Mouse (Mus musculus) heart, adult 11 months (tissue): ENCODE data around the gene Sox1.

ENCODE experiments used
- DNase-seq: peaks from one replicate; pipeline ENCODE4 v3.0.0; 2022

The Sox1 gene

GRCm38 (mm10) chr8:12395071-12396031 lies at the start of gene Sox1:
Sox1 (plus strand) TSS chr8:12395295.
- DNase-seq: peak; percentile 83

GRCm38 (mm10) chr8:12345881-12346280 lies 49.2 kb upstream of the Sox1 start:
- DNase-seq: no peak

DNA sequence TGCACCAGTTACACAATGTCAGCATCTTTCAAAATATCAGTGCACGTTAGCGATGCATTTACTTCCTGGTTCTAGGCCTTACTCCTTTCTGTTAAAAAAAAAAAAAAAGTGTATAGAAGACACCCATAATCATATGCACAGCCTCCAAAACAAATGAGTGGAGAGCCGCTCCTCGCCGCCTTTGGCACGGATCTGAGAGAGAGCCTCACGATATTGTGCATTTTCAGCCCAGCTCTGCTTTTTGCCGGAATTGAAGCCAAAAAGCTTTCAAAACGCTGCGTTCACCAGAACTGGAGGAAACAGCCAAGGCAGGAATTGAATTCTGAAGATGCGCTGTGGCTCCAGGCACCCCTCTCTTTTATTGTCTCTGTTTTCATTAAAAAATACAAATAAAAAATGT lies 48.2 kb upstream of the Sox1 start:
- DNase-seq: no peak

DNA sequence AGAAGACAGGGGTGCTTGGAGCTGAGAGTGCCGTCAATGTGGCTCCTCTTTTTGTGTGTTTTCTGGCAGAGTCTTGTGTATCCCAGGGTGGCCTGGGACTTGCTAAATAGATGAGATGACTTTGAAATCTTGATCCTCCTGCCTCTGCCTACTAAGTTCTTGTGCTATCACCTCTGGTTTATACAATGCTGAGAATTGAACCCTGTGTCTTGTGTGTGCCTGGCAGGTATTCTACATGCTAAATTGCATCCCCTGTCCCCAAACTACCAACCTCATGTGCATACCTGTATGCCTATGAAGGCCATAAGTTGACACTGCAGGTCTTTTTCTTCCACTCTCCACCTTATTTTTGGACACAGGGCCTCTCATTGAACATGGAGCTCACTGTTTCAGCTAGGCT lies 46.8 kb upstream of the Sox1 start:
- DNase-seq: no peak

DNA sequence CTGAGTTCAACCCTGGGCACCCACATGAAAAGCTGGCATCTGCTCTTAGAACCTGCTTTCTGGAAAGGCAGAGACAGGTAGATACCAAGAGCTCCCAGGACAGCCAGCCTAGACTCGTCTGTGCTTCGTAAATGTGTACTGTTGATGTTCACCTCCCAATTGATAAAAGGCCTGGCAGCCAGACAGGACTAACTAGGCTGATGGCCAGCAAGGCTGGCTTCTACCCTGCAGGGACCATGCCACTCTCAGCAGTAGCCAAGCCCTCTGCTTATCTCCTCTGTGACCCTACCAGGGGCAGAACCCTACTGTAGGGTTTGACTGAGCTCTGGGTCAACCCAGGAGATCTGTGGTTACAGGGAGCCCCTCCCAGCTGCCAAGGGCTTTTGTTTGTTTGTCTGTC lies 45.5 kb upstream of the Sox1 start:
- DNase-seq: peak; percentile 96

DNA sequence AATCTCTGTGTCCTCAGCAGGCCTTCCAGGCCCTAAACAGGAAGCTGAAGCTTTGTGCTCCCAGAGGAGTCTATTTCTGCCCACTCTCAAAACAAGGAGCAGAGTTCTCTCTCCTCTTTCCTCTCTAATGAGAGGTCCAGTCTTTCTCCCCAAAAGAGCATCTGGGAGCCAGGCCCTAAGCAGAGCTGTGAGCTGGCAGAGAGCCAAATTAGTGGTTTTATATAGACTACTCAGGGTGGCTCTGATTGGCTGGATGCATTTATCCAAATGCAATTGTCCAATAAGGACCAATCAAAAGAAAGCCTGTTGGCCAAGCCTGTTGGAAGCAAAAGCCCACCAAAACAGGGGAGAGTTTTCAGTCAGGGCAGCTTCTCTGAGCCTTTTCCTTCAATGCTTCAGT lies 44.0 kb upstream of the Sox1 start:
- peak; percentile 85 for DNase-seq

DNA sequence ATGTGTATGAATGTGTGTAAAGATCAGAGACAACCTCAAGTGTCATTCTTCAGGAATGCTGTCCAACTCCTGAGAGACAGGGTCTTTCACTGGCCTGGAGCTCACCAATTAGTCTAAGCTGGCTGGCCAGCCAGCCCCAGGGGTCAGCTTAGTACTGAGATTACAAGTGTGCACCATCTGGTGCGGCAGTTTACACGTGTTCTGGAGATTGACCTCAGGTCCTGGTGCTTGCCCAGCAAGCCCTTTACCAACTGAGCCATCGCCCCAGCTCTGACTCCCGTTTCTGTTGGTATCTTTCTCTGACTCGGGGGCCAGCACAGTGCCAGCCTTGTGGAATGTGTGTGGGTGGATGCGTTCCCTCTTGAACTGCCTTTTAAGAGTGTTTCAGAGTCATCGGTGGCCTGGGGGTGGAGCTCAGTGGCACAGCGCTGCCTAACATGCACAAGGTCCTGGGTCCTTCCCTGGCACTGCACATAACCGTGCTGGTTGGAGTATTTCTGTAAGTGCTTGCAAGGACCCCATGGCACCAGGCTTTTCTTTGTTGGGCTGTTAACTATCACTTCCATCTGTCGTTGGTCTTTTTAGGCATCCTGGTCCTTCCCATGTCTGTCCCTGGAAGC lies 40.6 kb upstream of the Sox1 start:
- peak; percentile 60 for DNase-seq

- no peak for DNase-seq
These were observed 26.9 kb upstream of the Sox1 start for GRCm38 (mm10) chr8:12368161-12368560.

GRCm38 (mm10) chr8:12368856-12369255 lies 26.2 kb upstream of the Sox1 start:
- DNase-seq: peak; percentile 37

DNA sequence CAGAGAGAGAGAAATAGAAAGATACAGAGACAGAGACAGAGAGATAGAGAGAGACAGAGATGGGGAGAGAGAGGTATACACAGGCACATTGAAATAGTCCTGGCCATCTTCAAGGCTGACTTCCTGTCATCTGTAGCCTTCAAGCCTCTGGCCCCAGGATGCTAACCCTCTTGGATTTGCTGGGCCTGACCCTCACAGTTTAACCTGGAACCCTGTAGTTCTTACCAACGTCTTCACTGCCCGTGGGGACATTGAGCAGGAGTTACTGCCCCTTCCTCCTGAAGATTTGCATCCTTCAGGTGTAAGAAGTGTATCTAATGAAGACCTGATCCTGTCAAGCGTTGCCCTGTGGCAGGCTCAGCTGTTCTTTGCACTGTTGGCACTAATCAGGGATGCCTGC lies 14.0 kb upstream of the Sox1 start:
- DNase-seq: peak; percentile 59

DNA sequence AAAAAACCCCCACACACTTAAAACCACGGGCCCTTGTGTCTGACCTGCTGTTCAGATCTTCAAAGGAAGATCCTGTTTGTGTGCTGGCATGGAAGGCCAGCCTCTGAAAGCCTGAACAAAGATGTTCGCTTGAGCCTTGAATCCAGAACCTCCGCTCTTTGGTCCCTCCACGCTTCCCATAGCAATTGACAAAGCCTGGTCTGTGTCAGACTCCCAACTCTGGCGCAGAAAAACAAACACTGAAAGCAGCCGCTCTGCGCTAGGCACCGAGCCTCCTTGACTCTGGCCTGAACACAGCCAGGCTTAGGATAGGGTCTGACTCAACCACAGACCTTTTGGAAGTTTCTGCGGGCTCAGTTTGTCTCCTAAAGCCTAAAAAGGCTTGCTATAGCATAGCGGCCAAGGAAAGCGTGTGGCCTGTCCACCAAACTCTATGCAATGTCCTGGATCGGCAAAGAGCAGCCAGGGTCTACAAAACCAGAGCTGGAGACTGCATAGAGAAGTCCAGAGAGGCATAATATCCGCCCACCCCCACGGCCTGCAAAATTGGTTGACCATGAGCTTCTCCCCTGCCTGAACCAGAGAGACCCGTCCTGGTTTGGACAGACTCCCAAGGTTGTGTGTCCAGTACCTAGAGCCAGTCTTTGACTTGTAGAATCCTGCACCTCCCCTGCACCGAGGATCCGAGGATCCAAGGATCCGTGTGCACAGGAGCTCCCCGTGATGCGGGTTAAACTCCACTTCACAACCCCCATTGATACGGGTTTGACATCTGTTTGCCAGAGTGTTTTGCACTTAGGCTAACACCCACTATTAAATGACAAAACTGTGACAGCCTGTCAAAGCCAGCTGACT lies 12.2 kb upstream of the Sox1 start:
- peak; percentile 71 for DNase-seq

DNA sequence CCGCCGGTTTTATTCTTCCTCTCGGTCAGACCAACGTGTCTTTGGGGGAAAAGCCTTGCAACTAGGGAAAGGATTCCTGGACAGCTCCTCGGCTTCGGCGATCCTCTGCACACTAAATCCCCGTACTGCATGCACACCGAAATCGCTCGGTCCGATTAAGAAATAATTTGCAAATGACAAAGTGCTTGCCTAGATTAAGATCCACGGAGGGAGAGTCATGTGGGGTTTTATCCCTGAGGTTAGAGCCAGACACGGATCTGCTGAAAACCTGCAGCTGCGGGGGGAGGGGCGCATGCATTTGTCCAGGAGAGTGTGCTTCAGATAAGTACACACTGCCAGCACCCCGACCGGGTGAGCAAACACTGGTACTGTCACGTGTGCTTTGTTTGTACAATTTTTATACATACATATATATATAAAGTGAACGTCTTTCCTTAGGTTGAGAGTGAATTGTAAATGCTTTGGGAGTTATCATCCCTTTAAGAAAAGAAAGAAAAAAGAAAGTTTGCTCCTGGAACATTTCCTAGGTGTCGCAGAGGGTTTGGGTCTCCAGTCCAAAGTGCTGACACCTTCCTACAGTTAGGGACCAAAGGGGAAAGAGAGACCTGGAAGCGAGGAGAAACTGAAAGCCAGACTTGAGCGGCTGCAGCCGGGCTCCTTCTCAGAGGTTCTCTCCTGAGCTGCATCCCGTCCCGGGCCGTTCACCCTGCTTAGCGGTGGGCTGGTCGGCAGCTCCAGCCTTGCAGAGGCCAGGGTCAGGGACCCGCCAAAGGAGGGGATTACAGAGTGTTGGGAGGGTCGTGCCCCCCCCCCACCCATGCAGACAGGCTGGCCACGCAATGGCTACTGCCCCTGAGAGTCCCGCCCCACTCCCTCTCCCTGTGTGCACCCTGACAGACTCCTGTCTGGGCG lies 10.9 kb upstream of the Sox1 start:
- DNase-seq: peak; percentile 87

- peak; percentile 79 for DNase-seq
These were observed 10.0 kb upstream of the Sox1 start for GRCm38 (mm10) chr8:12384996-12385685.

DNA sequence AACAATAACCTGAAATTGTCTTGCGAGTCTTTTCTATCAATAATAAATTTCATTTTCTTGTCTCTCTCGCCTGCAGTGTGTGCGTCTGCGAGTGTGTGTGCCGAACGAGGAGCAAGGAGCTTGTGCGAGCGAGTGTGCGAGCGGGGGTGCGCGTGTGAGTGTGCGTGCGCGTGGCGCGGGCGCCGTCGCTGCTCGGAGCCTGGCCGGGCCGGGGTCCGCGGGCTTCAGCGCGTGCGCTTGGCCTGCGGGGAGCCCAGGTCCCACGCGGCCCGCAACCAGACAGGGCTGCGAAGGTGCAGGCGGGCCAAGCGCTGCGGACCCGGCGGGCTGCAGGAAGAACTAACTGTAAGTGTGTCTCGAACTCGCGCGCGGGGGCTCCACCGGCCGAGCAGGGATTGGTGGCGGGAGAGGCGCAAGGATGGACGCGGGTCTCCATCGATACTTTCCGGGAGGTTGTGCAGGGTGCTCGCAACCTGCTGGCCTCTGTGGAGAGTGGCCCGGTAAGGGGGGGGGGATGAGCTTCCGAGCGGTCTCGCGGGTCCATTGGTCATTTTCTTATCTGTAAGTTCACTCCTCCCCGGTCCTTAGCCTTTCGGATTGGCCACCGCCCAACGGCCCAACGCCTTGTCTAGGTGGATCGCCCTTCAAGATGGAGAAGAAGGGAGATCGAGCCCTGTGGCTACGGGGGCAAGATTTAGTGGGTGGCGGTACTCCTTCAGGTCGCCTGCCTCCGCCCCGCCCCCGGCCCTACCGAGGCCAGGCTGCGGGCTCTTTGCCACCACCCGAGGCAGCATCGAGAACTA lies 9.2 kb upstream of the Sox1 start:
- DNase-seq: peak; percentile 88

- DNase-seq: peak; percentile 74
These were observed 8.4 kb upstream of the Sox1 start for GRCm38 (mm10) chr8:12386530-12387222.

DNA sequence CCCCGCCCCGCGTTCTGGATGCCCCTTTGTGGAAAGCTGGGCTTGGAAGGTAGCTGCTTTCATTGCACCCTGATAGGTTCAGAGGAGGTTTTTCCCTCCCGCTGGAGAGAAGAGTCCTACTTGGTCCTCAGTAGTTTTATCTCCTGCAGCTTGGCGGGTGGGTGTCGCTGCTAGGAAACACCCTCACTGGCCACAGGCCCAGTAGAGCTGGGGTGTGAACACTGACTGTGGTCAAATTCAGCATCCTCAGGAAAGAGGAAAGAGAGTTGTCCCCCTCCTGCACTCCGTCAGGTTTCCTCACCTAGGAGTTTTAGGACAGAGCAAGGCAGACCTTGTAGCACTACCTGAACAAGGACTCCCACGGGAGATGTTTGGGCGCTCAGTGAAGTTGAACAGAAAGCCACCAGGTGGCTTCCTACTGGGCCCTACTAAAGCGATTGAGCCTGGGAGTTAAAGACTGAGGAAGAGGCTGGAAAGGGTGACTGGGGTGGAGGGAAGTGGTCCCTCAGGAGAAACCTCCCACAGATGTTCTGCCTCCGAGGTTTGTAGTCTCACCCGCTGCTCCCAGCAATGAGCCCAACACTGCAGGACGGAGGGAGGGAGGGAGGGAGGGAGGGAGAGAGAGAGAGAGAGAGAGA lies 7.8 kb upstream of the Sox1 start:
- peak; percentile 65 for DNase-seq

DNA sequence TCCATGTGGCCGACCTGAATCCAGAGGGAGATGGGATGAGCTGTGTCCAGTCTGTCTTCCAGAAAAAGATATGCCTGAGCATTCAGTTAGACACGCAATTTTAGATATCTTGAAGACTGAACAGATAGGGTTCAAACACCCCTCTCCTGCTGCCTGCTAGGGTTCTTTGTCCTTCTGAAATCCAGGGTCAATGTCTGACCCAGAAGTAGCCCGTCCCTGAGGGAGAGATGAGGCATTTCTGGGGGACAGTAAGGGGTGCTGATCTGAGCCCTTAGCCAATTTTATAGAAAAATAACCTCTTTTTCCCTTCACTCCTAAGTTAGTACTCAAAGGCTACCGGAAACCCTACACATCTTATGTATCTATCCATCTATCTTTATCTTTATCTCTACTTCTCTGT lies 7.2 kb upstream of the Sox1 start:
- peak; percentile 19 for DNase-seq

- DNase-seq: peak; percentile 66
These were observed 6.5 kb upstream of the Sox1 start for GRCm38 (mm10) chr8:12388390-12389115.

DNA sequence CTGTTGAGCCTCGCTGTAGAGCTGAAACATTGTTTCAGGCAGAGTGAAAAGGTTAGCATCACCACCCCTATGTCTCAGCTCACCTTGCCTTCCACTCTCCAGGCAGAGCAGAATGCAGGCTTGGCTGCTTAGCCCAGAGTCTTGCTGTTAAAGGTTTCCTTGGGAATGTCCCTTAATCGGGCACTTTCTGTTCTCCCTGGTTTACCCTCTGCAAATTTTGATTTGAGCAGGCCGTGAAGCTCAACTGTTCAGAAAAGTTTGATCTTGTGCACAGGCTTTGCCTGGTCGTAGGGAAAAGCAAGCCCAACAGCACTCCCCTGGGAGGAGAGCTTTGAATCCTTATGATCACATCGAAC lies 6.0 kb upstream of the Sox1 start:
- peak; percentile 56 for DNase-seq
